Mouse (Mus musculus) embryonic facial prominence, embryonic 10.5 days (tissue): ENCODE data around the gene Lztfl1. TPM values are rescaled to one million over a fixed set of nuclear protein-coding genes. Genes with fewer than 3 reads are reported as not detected.
"Not testable (repeated sequence)": the region's sequence is repeated elsewhere in the genome, so short reads cannot be mapped to it uniquely, and the experiment has no call there.

Experiments
- DNase-seq: peaks from one replicate; pipeline ENCODE4 v3.0.0-alpha.2; 2017; ENCODE audit warnings: low spot score
- H3K27ac ChIP-seq: fragments of 300-500 bp; sonication (generic); replicated peaks from 2 replicates; pipeline ENCODE4 v1.5.1; 2016; ENCODE audit warnings: mild to moderate bottlenecking
- H3K27me3 ChIP-seq: fragments of 300-500 bp; sonication (generic); replicated peaks from 2 replicates; pipeline ENCODE4 v1.6.1; 2016; ENCODE audit warnings: low read depth, mild to moderate bottlenecking; ENCODE audit not compliant: poor library complexity, severe bottlenecking
- H3K36me3 ChIP-seq: fragments of 300-500 bp; sonication (generic); replicated peaks from 2 replicates; pipeline ENCODE4 v1.6.1; 2016; ENCODE audit warnings: mild to moderate bottlenecking, moderate library complexity
- H3K4me1 ChIP-seq: fragments of 300-500 bp; sonication (generic); 2 replicates; pipeline ENCODE4 v1.6.1; 2016
- H3K4me3 ChIP-seq: fragments of 300-500 bp; sonication (generic); 2 replicates; pipeline ENCODE4 v1.5.1; 2016; ENCODE audit warnings: mild to moderate bottlenecking, moderate library complexity
- H3K9me3 ChIP-seq: fragments of 300-500 bp; sonication (generic); 2 replicates; pipeline ENCODE4 v1.6.1; 2016; ENCODE audit warnings: mild to moderate bottlenecking
- WGBS: fragments of 180-500 bp; shearing (Covaris S2); methylation state at CpG from one replicate; pipeline ENCODE4 v1.1.7; 2016; 5-methylcytosine and 5-hydroxymethylcytosine counted together
- polyA plus RNA-seq: library from polyadenylated mRNA; unstranded; fragments of >200 nt; fragmentation: Nextera tagmentation; extraction: Ambion mirVana; gene quantifications from 2 replicates; pipeline ENCODE4 v1.2.1, GENCODE M21; 2016

Lztfl1 gene
- polyA plus RNA-seq = 36.5 and 41.3 TPM in 2 replicates

- peak; percentile 97 for DNase-seq
- no peaks in the 10 kb centered on the region for H3K36me3 ChIP-seq
- no peaks in the 10 kb centered on the region for H3K9me3 ChIP-seq
- peak within 1 kb of the TSS; percentile 85 for H3K27ac ChIP-seq
- peaks cover 9% of the 10 kb centered on the region for H3K4me1 ChIP-seq
- H3K27me3 ChIP-seq = no peaks in the 10 kb centered on the region
- under 1% methylated on average over 55 of the region's 55 CpGs for WGBS
- H3K4me3 ChIP-seq = peak within 1 kb of the TSS; percentile 76
Measured at GRCm38 (mm10) chr9:123717186-123718008, at the start of gene Lztfl1. Gene Lztfl1, minus strand, starts transcription at chr9:123717697.

GRCm38 (mm10) chr9:123766996-123767395 is 49.5 kb upstream of the Lztfl1 start:
- no peak overlapping the region for H3K4me3 ChIP-seq
- H3K9me3 ChIP-seq = no peaks in the 10 kb centered on the region
- H3K36me3 ChIP-seq = no peaks in the 10 kb centered on the region
- WGBS = 85% methylated on average over 3 of the region's 3 CpGs
- no peak overlapping the region for H3K27ac ChIP-seq
- no peaks in the 10 kb centered on the region for H3K4me1 ChIP-seq
- no peak for DNase-seq
- no peaks in the 10 kb centered on the region for H3K27me3 ChIP-seq

GRCm38 (mm10) chr9:123763771-123764170 is 46.3 kb upstream of the Lztfl1 start:
- Histone ChIP-seq H3K27ac (no peak overlapping the region), H3K4me3 (no peak overlapping the region), H3K27me3 (no peaks in the 10 kb centered on the region), H3K4me1 (no peaks in the 10 kb centered on the region), H3K36me3 (no peaks in the 10 kb centered on the region), H3K9me3 (no peaks in the 10 kb centered on the region)
- 80% methylated on average over 3 of the region's 3 CpGs for WGBS
- no peak for DNase-seq

GRCm38 (mm10) chr9:123762886-123763285 is 45.4 kb upstream of the Lztfl1 start:
- H3K27ac ChIP-seq = no peak overlapping the region
- H3K27me3 ChIP-seq = no peaks in the 10 kb centered on the region
- 85% methylated on average over 4 of the region's 4 CpGs for WGBS
- no peaks in the 10 kb centered on the region for H3K4me1 ChIP-seq
- no peaks in the 10 kb centered on the region for H3K9me3 ChIP-seq
- no peak overlapping the region for H3K4me3 ChIP-seq
- no peak for DNase-seq
- H3K36me3 ChIP-seq = no peaks in the 10 kb centered on the region

- 83% methylated on average over 3 of the region's 3 CpGs for WGBS
Measured at GRCm38 (mm10) chr9:123760806-123761205, 43.3 kb upstream of the Lztfl1 start.

GRCm38 (mm10) chr9:123758645-123759044 is 41.1 kb upstream of the Lztfl1 start:
- DNase-seq = no peak
- Histone ChIP-seq H3K9me3 (no peaks in the 10 kb centered on the region), H3K4me3 (no peak overlapping the region), H3K27me3 (no peaks in the 10 kb centered on the region), H3K27ac (no peak overlapping the region), H3K36me3 (no peaks in the 10 kb centered on the region), H3K4me1 (no peaks in the 10 kb centered on the region)
- 84% methylated on average over 4 of the region's 4 CpGs for WGBS

More at GRCm38 (mm10) chr9:123760806-123761205, 43.3 kb upstream of the Lztfl1 start:
- Histone ChIP-seq H3K4me3 (no peak overlapping the region), H3K27ac (no peak overlapping the region), H3K36me3 (no peaks in the 10 kb centered on the region), H3K4me1 (no peaks in the 10 kb centered on the region), H3K9me3 (no peaks in the 10 kb centered on the region), H3K27me3 (no peaks in the 10 kb centered on the region)
- DNase-seq = no peak

GRCm38 (mm10) chr9:123758156-123758555 is 40.7 kb upstream of the Lztfl1 start:
- DNase-seq = no peak
- no peaks in the 10 kb centered on the region for H3K9me3 ChIP-seq
- H3K4me3 ChIP-seq = no peak overlapping the region
- no peaks in the 10 kb centered on the region for H3K27me3 ChIP-seq
- no peaks in the 10 kb centered on the region for H3K4me1 ChIP-seq
- no peak overlapping the region for H3K27ac ChIP-seq
- WGBS = 93% methylated on average over 1 of the region's 1 CpGs
- H3K36me3 ChIP-seq = no peaks in the 10 kb centered on the region

GRCm38 (mm10) chr9:123757326-123757725 is 39.8 kb upstream of the Lztfl1 start:
- 69% methylated on average over 2 of the region's 2 CpGs for WGBS
- DNase-seq = no peak

GRCm38 (mm10) chr9:123756752-123757151 is 39.3 kb upstream of the Lztfl1 start:
- DNase-seq = no peak
- Histone ChIP-seq H3K9me3 (no peaks in the 10 kb centered on the region), H3K36me3 (no peaks in the 10 kb centered on the region), H3K27ac (no peak overlapping the region), H3K4me3 (no peak overlapping the region), H3K27me3 (no peaks in the 10 kb centered on the region), H3K4me1 (no peaks in the 10 kb centered on the region)
- 83% methylated on average over 3 of the region's 3 CpGs for WGBS

More at GRCm38 (mm10) chr9:123757326-123757725, 39.8 kb upstream of the Lztfl1 start:
- no peaks in the 10 kb centered on the region for H3K27me3 ChIP-seq
- no peaks in the 10 kb centered on the region for H3K4me1 ChIP-seq
- H3K27ac ChIP-seq = no peak overlapping the region
- no peaks in the 10 kb centered on the region for H3K36me3 ChIP-seq
- no peak overlapping the region for H3K4me3 ChIP-seq
- no peaks in the 10 kb centered on the region for H3K9me3 ChIP-seq

GRCm38 (mm10) chr9:123754333-123754732 is 36.8 kb upstream of the Lztfl1 start:
- H3K27me3 ChIP-seq = no peaks in the 10 kb centered on the region
- DNase-seq = no peak
- H3K4me1 ChIP-seq = no peaks in the 10 kb centered on the region
- H3K9me3 ChIP-seq = no peaks in the 10 kb centered on the region
- H3K4me3 ChIP-seq = no peak overlapping the region
- H3K36me3 ChIP-seq = no peaks in the 10 kb centered on the region
- H3K27ac ChIP-seq = no peak overlapping the region
- WGBS = 90% methylated on average over 4 of the region's 4 CpGs

GRCm38 (mm10) chr9:123749687-123750086 is 32.2 kb upstream of the Lztfl1 start:
- H3K9me3 ChIP-seq, H3K4me3 ChIP-seq, DNase-seq, H3K27me3 ChIP-seq, H3K36me3 ChIP-seq, H3K4me1 ChIP-seq, H3K27ac ChIP-seq: not testable (repeated sequence)
- 94% methylated on average over 8 of the region's 8 CpGs for whole genome bisulfite sequencing

GRCm38 (mm10) chr9:123740799-123741198 is 23.3 kb upstream of the Lztfl1 start:
- Histone ChIP-seq H3K4me3 (no peak overlapping the region), H3K27ac (no peak overlapping the region), H3K36me3 (no peaks in the 10 kb centered on the region), H3K4me1 (no peaks in the 10 kb centered on the region), H3K9me3 (no peaks in the 10 kb centered on the region), H3K27me3 (no peaks in the 10 kb centered on the region)
- DNase-seq = no peak
- 80% methylated on average over 4 of the region's 4 CpGs for WGBS

GRCm38 (mm10) chr9:123734133-123734532 is 16.6 kb upstream of the Lztfl1 start:
- Histone ChIP-seq H3K9me3 (no peaks in the 10 kb centered on the region), H3K27me3 (no peaks in the 10 kb centered on the region), H3K27ac (no peak overlapping the region), H3K4me3 (no peak overlapping the region), H3K4me1 (no peaks in the 10 kb centered on the region), H3K36me3 (no peaks in the 10 kb centered on the region)
- WGBS = 74% methylated on average over 3 of the region's 3 CpGs
- no peak for DNase-seq
